Mouse (Mus musculus): ENCODE measurements around the gene Olfr342.

GRCm38 (mm10) chr2:36565156-36565555 lies 40.4 kb downstream of the Olfr342 start:
- TF ChIP-seq CTCF (conservative IDR thresholded peaks at IDR 0.05; ENCODE audit: low read length) (no peak), NANOG (IDR thresholded peaks at IDR 0.05; ENCODE audit: borderline replicate concordance, low read length) (no peak)

All from E14TG2a.4 (cell line).